Mouse (Mus musculus) heart, embryonic 15.5 days (tissue): ENCODE results near the gene Ptpn20. TPM values are rescaled to one million over a fixed set of nuclear protein-coding genes. Genes with fewer than 3 reads are reported as not detected.

ENCODE experiments used
- ATAC-seq: fragments of 200-750 bp; cut with Nextera tagmentation; replicated peaks from 2 replicates; pipeline ENCODE4 v1.8.0; 2017; ENCODE audit warnings: low read depth, moderate TSS enrichment; ENCODE audit not compliant: insufficient number of reproducible peaks, insufficient read depth, low FRiP score
- H3K27ac ChIP-seq: fragments of 300-500 bp; sonication (generic); 2 replicates; pipeline ENCODE4 v1.5.1; 2015; ENCODE audit warnings: mild to moderate bottlenecking, inconsistent platforms
- H3K27me3 ChIP-seq: fragments of 300-500 bp; sonication (generic); 2 replicates; pipeline ENCODE4 v1.6.1; 2015; ENCODE audit warnings: inconsistent platforms
- H3K36me3 ChIP-seq: fragments of 300-500 bp; sonication (generic); 2 replicates; pipeline ENCODE4 v1.6.1; 2015; ENCODE audit warnings: mild to moderate bottlenecking, inconsistent platforms
- H3K4me1 ChIP-seq: fragments of 300-500 bp; sonication (generic); replicated peaks from 2 replicates; pipeline ENCODE4 v1.6.1; 2015; ENCODE audit warnings: inconsistent platforms
- H3K4me2 ChIP-seq: fragments of 300-500 bp; sonication (generic); 2 replicates; pipeline ENCODE4 v1.6.1; 2015; ENCODE audit warnings: inconsistent platforms, mild to moderate bottlenecking, moderate library complexity
- H3K4me3 ChIP-seq: fragments of 300-500 bp; sonication (generic); 2 replicates; pipeline ENCODE4 v1.5.1; 2015; ENCODE audit warnings: mild to moderate bottlenecking, inconsistent platforms
- H3K9ac ChIP-seq: fragments of 300-500 bp; sonication (generic); 2 replicates; pipeline ENCODE4 v1.6.1; 2015; ENCODE audit warnings: mild to moderate bottlenecking, inconsistent platforms
- H3K9me3 ChIP-seq: fragments of 300-500 bp; sonication (generic); replicated peaks from 2 replicates; pipeline ENCODE4 v1.6.1; 2016; ENCODE audit warnings: inconsistent platforms
- WGBS: fragments of 180-500 bp; shearing (Covaris S2); methylation state at CpG from one replicate; pipeline ENCODE4 v1.1.7; 2015; ENCODE audit warnings: mixed read lengths; 5-methylcytosine and 5-hydroxymethylcytosine counted together
- polyA plus RNA-seq: library from polyadenylated mRNA; unstranded; fragments of >200 nt; fragmentation: Nextera tagmentation; extraction: Ambion mirVana; gene quantifications from 2 replicates; pipeline ENCODE4 v1.2.1, GENCODE M21; 2015

Gene Ptpn20
- polyA plus RNA-seq: 0.05 and 0.15 TPM in 2 replicates

DNA sequence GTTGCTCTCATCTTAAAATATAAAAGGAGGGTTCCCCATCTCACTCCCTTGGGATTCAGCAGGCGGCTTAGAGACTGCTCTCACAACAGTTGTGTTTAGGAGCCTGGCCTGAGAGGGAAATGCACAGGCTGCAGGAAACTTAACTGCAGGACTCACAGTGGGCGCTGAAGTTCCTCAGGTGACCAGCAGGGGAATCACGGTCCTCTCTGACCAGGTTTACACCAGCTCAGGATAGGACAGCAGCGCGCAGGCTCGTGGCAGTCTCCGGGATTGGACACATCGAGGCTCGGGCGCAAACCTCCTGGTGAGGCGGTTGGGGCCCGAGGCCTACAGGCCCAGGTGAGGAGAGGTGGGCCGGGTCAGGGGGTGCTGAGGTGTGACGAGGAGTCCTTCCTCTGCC, at the start of gene Ptpn20:
Gene Ptpn20, plus strand, starts transcription at position 257 of the 400 bp plus-strand sequence.
- Histone ChIP-seq H3K36me3 (no peaks in the 10 kb centered on the region), H3K9me3 (no peaks in the 10 kb centered on the region), H3K4me2 (no peak within 1 kb of the TSS), H3K4me1 (no peaks in the 10 kb centered on the region), H3K4me3 (no peak within 1 kb of the TSS), H3K27me3 (no peaks in the 10 kb centered on the region), H3K9ac (no peak within 1 kb of the TSS), H3K27ac (no peak within 1 kb of the TSS)
- no peak for ATAC-seq
- WGBS: 57% methylated on average over 14 of the region's 14 CpGs

DNA sequence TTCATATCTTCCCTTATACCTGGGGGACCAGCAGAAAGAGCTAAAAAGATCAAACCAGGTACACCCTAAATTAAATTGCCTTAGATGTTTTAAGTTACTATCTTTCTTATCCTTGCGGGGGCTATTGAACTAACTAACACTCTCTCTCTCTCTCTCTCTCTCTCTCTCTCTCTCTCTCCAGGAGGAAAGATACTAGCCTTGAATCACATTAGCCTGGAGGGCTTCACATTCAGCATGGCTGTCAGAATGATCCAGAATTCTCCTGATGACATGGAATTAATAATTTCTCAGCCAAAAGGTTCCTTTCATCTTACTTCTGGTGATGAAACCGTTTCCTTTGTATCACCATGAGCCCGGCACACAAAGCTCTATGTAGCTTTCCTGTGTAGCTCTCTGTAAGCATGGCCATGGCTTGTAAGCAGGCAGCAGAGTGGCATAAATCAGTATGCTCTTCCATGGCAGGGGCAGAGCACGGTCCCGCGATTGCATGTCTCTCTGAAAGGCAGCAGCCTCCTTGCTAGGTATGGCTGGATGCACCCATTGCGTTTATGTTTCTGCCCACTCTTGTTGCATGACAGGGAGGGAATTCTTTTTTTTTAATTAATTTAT, 49.3 kb upstream of the Ptpn20 start:
- Histone ChIP-seq H3K27ac (no peak overlapping the region), H3K4me2 (no peak overlapping the region), H3K4me1 (no peaks in the 10 kb centered on the region), H3K4me3 (no peak overlapping the region), H3K27me3 (no peaks in the 10 kb centered on the region), H3K9me3 (no peaks in the 10 kb centered on the region), H3K36me3 (no peaks in the 10 kb centered on the region), H3K9ac (no peak overlapping the region)
- WGBS: 77% methylated on average over 7 of the region's 7 CpGs
- no peak for ATAC-seq

DNA sequence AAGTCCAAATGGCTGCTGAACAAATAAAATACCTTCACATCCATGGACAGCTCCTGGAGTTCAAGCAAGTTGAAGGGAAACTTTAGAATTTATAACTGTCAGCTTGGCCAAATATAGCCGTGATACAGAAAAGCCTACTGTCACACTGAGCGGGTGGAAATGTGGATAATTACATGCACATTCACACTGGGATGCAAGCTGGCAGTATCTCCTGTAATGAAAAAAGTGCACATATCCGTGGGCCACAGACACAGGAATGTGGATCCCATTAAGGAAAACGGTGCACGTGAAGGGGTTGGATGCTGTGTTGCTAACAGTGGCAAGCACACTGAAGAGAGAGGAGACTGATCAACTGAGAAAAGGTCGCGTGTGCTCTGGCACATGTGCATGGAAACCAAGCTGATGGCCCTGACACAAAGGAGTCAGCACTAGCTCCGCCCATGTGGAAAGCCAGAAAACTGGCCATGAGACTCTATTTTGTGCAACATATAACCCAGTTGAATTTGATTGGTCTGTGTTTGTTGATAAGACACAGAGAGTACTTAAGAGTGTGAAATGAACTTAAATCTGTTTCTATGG, 43.4 kb upstream of the Ptpn20 start:
- no peak overlapping the region for H3K9ac ChIP-seq
- no peaks in the 10 kb centered on the region for H3K4me1 ChIP-seq
- no peaks in the 10 kb centered on the region for H3K27me3 ChIP-seq
- no peaks in the 10 kb centered on the region for H3K36me3 ChIP-seq
- H3K27ac ChIP-seq: no peak overlapping the region
- H3K9me3 ChIP-seq: no peaks in the 10 kb centered on the region
- H3K4me2 ChIP-seq: no peak overlapping the region
- no peak overlapping the region for H3K4me3 ChIP-seq
- ATAC-seq: no peak
- WGBS: 77% methylated on average over 8 of the region's 8 CpGs

DNA sequence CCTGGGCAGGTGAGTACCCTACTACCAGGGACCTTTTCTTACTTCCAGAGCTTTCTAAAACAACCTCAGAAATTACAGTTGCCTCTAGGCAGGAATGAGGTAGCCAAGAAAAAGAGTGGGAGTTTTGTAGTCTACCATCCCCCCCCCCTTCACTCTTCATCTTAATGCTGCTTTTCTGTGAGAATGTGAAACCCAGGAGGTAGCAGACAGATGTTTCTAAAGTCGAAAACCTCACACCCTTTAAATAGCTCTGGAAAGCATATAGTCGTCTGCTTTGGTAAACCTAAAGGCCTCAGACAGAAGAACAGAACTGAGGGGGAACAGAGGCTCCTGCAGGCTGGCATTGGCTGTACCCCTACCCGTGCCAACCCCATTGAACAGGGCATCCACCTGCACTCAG, 40.4 kb upstream of the Ptpn20 start:
- H3K9me3 ChIP-seq: no peaks in the 10 kb centered on the region
- H3K36me3 ChIP-seq: no peaks in the 10 kb centered on the region
- no peak overlapping the region for H3K9ac ChIP-seq
- no peak overlapping the region for H3K4me2 ChIP-seq
- H3K27me3 ChIP-seq: no peaks in the 10 kb centered on the region
- WGBS: 60% methylated on average over 3 of the region's 3 CpGs
- no peak overlapping the region for H3K27ac ChIP-seq
- H3K4me3 ChIP-seq: no peak overlapping the region
- ATAC-seq: no peak
- no peaks in the 10 kb centered on the region for H3K4me1 ChIP-seq

DNA sequence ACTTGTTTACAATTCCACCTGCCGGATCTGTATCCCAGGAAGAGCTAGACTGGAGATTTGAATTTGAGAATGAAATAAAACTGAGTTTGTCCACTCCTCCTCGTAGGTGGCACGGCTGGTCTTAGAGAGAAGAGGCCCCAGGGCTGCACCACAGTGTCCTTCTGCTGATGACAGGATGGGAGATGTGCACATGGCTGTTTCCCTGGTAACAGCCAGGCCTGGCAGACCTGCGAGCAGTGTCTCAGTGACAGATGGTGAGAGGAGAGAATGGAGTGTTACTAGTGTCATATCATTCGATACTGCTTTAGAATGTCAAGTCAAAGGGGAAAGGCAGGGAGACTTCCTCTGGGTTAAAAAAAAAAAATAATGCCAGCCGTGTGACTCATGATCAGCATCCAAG, 39.2 kb upstream of the Ptpn20 start:
- ATAC-seq: no peak; the same call in 1 of the 2 replicates
- H3K27me3 ChIP-seq: no peaks in the 10 kb centered on the region

DNA sequence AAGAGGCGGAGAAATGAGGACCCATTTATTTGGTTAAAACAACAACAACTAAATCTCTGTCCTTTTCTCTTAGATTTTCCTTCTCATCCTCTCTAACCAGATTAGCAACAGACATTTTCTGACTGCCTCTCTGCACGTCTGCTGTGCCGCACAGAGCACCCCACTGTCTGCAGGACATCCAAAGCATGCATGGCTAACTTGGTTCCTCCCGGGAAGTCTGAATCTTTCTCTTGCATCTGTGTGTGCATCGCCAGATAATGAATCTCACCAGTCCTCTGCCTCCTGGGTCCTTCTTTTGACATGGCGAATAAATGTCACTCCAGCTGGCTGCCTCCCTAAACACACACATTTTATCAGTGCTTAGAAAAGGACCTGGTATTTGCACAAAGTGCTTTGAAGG, 18.3 kb upstream of the Ptpn20 start:
- no peak for ATAC-seq
- WGBS: 50% methylated on average over 6 of the region's 6 CpGs
- no peak overlapping the region for H3K27ac ChIP-seq

More for the DNA sequence above, 39.2 kb upstream of the Ptpn20 start:
- H3K9me3 ChIP-seq: no peaks in the 10 kb centered on the region
- 57% methylated on average over 6 of the region's 6 CpGs for WGBS
- no peaks in the 10 kb centered on the region for H3K36me3 ChIP-seq
- no peak overlapping the region for H3K4me2 ChIP-seq
- H3K9ac ChIP-seq: no peak overlapping the region
- no peaks in the 10 kb centered on the region for H3K4me1 ChIP-seq
- no peak overlapping the region for H3K4me3 ChIP-seq
- no peak overlapping the region for H3K27ac ChIP-seq

DNA sequence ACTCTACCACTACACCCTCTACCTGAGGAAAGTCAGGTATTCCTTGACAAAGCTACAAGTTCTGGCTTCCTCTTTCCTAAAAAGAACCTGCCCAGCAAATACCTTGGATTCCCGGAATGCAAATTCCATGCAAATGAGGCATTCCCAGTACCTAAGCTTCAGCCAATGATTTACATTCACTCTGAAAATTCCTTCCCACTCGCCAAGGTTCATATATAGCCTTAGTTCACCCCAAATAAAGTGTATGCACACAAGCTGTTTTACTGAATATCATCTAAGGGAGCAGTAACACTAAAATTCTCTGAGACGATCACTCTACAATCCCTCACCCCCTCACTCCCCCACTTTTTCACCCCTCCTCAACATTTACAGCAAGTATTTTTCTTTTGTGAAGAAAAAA, 15.4 kb upstream of the Ptpn20 start:
- H3K4me1 ChIP-seq: no peaks in the 10 kb centered on the region
- ATAC-seq: no peak
- H3K36me3 ChIP-seq: no peaks in the 10 kb centered on the region
- H3K4me2 ChIP-seq: no peak overlapping the region
- H3K27me3 ChIP-seq: no peaks in the 10 kb centered on the region
- H3K9ac ChIP-seq: no peak overlapping the region
- H3K9me3 ChIP-seq: no peaks in the 10 kb centered on the region
- 65% methylated on average over 3 of the region's 3 CpGs for WGBS
- no peak overlapping the region for H3K27ac ChIP-seq
- H3K4me3 ChIP-seq: no peak overlapping the region

More for the DNA sequence above, 18.3 kb upstream of the Ptpn20 start:
- Histone ChIP-seq H3K36me3 (no peaks in the 10 kb centered on the region), H3K4me1 (no peaks in the 10 kb centered on the region), H3K9me3 (no peaks in the 10 kb centered on the region), H3K4me3 (no peak overlapping the region), H3K4me2 (no peak overlapping the region), H3K27me3 (no peaks in the 10 kb centered on the region), H3K9ac (no peak overlapping the region)

DNA sequence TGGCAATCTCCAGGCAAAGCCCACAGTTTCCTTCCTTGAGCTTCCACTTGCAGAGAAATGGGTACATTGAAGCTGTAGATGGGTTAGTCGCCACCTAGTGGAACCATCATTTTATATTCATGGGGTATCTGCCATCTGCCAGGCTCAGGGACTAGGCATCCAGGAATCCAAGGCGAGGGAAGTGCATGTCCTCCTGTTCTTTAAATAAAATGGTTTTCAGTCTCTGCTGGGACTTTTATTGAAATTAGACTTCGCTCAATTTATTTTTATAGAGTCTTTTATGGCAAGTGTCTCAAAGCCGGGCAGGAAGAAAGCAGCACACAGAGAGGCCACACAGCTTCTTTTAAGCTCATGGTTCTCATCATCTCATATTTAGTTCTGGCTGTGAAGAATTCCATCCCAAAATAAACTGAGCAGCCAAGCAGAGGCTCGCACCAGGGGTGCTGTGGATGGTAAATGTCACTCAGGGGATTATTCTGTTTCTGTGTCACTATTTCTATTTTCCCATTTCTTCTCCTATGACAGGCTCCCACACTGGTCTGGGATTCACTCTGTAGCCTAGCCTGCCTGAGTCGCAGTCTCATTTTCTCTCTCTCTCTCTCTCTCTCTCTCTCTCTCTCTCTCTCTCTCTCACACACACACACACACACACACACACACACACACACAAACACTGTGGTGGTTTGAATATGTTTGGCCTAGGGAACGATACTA, 9.1 kb upstream of the Ptpn20 start:
- Histone ChIP-seq H3K4me3 (no peak overlapping the region), H3K9ac (no peak overlapping the region), H3K4me2 (no peak overlapping the region), H3K27ac (no peak overlapping the region), H3K9me3 (no peaks in the 10 kb centered on the region), H3K36me3 (no peaks in the 10 kb centered on the region), H3K4me1 (no peaks in the 10 kb centered on the region), H3K27me3 (no peaks in the 10 kb centered on the region)
- WGBS: 62% methylated on average over 7 of the region's 7 CpGs
- no peak for ATAC-seq

DNA sequence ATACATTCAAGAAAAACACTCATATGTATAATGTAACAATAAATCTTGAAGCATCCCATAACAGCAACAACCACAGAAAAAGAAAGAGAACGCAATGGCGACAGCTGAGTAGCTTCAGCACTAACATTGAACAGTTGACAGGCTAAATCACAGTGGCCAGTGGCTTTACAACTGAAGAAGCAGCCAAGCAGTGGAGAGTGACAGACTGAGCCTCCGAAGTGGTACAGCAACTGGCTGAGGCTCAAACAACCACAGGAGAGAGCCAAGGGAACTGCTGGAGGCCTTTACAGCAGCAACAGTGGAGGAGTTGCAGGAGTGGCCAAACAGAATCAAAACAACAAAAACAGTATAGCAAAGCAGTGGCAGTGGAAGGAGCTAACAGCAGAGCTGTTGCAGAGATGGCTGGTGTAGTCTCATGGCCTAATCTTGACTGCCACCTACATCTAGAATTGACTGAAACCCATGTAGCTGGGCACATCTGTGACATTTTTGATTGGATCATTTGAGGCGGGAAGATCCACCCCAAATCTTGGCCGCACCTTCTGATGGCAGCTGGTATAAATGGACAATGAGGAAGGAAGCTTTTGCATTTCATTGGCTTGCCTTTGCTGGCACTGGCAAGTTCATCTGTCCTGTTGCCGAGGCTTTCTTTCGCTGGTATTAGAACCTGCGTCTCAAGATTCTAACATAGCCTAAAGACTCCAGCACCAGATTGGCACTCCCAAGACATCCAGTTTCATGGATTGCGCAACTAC, 9.5 kb downstream of the Ptpn20 start:
- WGBS: 79% methylated on average over 9 of the region's 9 CpGs
- H3K9me3 ChIP-seq: no peaks in the 10 kb centered on the region
- H3K9ac ChIP-seq: no peak overlapping the region
- no peaks in the 10 kb centered on the region for H3K4me1 ChIP-seq
- no peaks in the 10 kb centered on the region for H3K27me3 ChIP-seq
- H3K4me3 ChIP-seq: no peak overlapping the region
- H3K4me2 ChIP-seq: no peak overlapping the region
- no peak for ATAC-seq
- no peaks in the 10 kb centered on the region for H3K36me3 ChIP-seq
- no peak overlapping the region for H3K27ac ChIP-seq

DNA sequence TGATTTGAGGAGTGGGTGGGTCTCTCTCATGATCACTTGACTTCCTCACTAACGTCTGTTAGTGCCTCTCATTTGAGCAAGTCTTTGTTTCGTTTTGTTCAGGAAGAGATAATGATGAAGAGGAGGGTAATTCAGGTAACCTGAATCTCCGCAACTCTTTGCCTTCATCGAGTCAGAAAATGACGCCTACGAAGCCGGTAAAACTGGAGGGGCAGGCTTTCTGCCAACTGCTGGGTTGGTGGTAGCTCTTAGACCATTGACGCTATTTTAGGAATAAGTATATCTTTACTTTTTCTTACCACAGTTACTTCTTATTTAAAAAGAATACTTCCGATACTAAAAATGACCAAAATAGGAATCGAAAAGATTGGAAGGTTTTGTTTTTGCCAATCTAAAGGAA, 18.4 kb downstream of the Ptpn20 start:
- 70% methylated on average over 10 of the region's 10 CpGs for WGBS
- H3K4me1 ChIP-seq: no peaks in the 10 kb centered on the region
- no peak overlapping the region for H3K9ac ChIP-seq
- no peak for ATAC-seq
- H3K4me3 ChIP-seq: no peak overlapping the region
- H3K9me3 ChIP-seq: no peaks in the 10 kb centered on the region
- H3K27ac ChIP-seq: no peak overlapping the region
- H3K4me2 ChIP-seq: no peak overlapping the region
- H3K27me3 ChIP-seq: no peaks in the 10 kb centered on the region
- no peaks in the 10 kb centered on the region for H3K36me3 ChIP-seq

DNA sequence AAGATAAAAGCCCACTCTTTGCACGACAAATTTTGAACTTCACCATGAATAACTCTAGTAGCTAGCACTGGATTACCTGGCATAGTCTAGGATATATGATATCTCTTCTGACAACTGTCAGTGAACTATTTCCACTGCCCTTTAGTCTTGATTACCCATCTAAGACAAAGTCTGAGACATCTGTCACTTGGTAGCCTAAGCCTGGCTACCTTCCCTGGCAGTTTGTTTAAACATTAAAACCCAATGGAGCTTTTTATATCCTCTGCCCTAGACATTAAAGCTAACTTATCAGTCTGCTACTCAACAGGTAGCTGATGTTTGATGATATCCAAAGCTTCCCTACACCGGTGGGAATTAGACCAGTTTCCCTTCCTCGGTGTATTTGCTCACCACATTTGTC, 36.0 kb downstream of the Ptpn20 start:
- Histone ChIP-seq H3K9me3 (no peaks in the 10 kb centered on the region), H3K4me1 (no peaks in the 10 kb centered on the region), H3K4me3 (no peak overlapping the region), H3K36me3 (no peaks in the 10 kb centered on the region), H3K27ac (no peak overlapping the region), H3K27me3 (no peaks in the 10 kb centered on the region), H3K4me2 (no peak overlapping the region), H3K9ac (no peak overlapping the region)
- WGBS: 41% methylated on average over 3 of the region's 3 CpGs
- no peak for ATAC-seq
